Mouse (Mus musculus) intestine, embryonic 15.5 days (tissue): ENCODE measurements around the gene Pagr1a. TPM values are rescaled to one million over a fixed set of nuclear protein-coding genes. Genes with fewer than 3 reads are reported as not detected.

Source experiments
- ATAC-seq: fragments of 200-750 bp; cut with Nextera tagmentation; 2 replicates; pipeline ENCODE4 v1.8.0; 2017; ENCODE audit warnings: moderate TSS enrichment, moderate library complexity
- H3K27ac ChIP-seq: fragments of 300-500 bp; sonication (generic); 2 replicates; pipeline ENCODE4 v1.5.1; 2015; ENCODE audit warnings: mild to moderate bottlenecking, inconsistent platforms
- H3K27me3 ChIP-seq: fragments of 300-500 bp; sonication (generic); replicated peaks from 2 replicates; pipeline ENCODE4 v1.6.1; 2015; ENCODE audit warnings: inconsistent platforms
- H3K36me3 ChIP-seq: fragments of 300-500 bp; sonication (generic); 2 replicates; pipeline ENCODE4 v1.6.1; 2015; ENCODE audit warnings: inconsistent platforms
- H3K4me1 ChIP-seq: fragments of 300-500 bp; sonication (generic); replicated peaks from 2 replicates; pipeline ENCODE4 v1.6.1; 2015; ENCODE audit warnings: inconsistent platforms
- H3K4me2 ChIP-seq: fragments of 300-500 bp; sonication (generic); replicated peaks from 2 replicates; pipeline ENCODE4 v1.6.1; 2015; ENCODE audit warnings: mild to moderate bottlenecking, inconsistent platforms
- H3K4me3 ChIP-seq: fragments of 300-500 bp; sonication (generic); replicated peaks from 2 replicates; pipeline ENCODE4 v1.5.1; 2015; ENCODE audit warnings: inconsistent platforms
- H3K9ac ChIP-seq: fragments of 300-500 bp; sonication (generic); 2 replicates; pipeline ENCODE4 v1.6.1; 2015; ENCODE audit warnings: inconsistent platforms
- H3K9me3 ChIP-seq: fragments of 300-500 bp; sonication (generic); 2 replicates; pipeline ENCODE4 v1.6.1; 2016; ENCODE audit warnings: inconsistent platforms
- WGBS: fragments of 180-500 bp; shearing (Covaris S2); methylation state at CpG from one replicate; pipeline ENCODE4 v1.1.7; 2015; 5-methylcytosine and 5-hydroxymethylcytosine counted together
- polyA plus RNA-seq: library from polyadenylated mRNA; unstranded; fragments of >200 nt; fragmentation: Nextera tagmentation; extraction: Ambion mirVana; gene quantifications from 2 replicates; pipeline ENCODE4 v1.2.1, GENCODE M21; 2015

Gene Pagr1a
- polyA plus RNA-seq, 1 experiment from 2014 or later, result 48.4 TPM

DNA sequence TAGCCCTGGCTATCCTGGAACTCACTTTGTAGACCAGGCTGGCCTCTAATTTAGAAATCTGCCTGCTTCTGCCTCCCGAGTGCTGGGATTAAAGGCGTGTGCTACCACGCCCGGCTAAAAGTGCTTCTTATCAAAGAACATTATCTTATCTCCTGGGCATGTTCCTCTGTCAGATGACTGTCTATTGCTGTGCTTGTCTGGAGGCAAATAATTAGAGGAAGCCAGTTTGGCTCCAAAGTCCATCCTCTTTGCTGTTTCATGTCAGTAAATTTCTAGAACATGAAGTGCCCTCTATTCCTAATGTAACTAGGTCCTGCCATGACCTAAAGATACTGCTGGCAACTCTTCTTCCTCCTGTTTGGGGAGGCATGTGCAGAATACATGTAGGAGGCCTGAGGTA lies 35.1 kb downstream of the Pagr1a start:
- no peak overlapping the region for H3K9ac ChIP-seq
- H3K27ac ChIP-seq, result no peak overlapping the region
- no peak for ATAC-seq
- H3K4me3 ChIP-seq, result no peak overlapping the region
- WGBS, result 68% methylated on average over 4 of the region's 4 CpGs
- peaks cover 3% of the 10 kb centered on the region; the same call in 1 of the 2 replicates for H3K4me1 ChIP-seq
- peaks cover 26% of the 10 kb centered on the region for H3K36me3 ChIP-seq
- H3K27me3 ChIP-seq, result no peaks in the 10 kb centered on the region
- H3K9me3 ChIP-seq, result no peaks in the 10 kb centered on the region
- 0 out of 2 replicates have a peak overlapping the region, but pooled peaks have one; percentile 10 for H3K4me2 ChIP-seq

DNA sequence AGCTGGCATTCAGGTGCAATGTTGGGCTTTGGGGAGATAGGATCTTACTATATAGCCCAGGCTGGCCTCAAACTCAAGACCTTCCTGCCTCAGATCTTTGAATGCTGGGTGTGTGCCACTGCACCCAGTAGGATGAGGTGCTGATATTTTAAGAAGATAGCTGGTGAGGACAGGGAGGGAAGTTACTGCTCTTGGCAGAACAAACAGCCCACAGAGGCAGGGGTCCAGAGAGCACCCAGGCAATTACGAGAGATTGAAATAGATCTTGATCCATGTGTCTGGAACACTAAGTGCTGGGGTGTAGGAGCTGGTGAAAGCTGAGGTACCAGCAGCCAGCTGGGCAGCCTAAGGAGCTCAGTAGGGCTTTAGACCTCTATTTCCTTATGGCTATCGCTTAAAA lies 35.6 kb downstream of the Pagr1a start:
- Histone ChIP-seq H3K27me3 (no peaks in the 10 kb centered on the region), H3K4me2 (no peak overlapping the region), H3K9ac (no peak overlapping the region), H3K36me3 (peaks cover 26% of the 10 kb centered on the region), H3K4me3 (no peak overlapping the region), H3K27ac (no peak overlapping the region), H3K4me1 (peaks cover 3% of the 10 kb centered on the region; the same call in 1 of the 2 replicates), H3K9me3 (no peaks in the 10 kb centered on the region)
- WGBS, result 93% methylated on average over 2 of the region's 2 CpGs
- ATAC-seq, result no peak

DNA sequence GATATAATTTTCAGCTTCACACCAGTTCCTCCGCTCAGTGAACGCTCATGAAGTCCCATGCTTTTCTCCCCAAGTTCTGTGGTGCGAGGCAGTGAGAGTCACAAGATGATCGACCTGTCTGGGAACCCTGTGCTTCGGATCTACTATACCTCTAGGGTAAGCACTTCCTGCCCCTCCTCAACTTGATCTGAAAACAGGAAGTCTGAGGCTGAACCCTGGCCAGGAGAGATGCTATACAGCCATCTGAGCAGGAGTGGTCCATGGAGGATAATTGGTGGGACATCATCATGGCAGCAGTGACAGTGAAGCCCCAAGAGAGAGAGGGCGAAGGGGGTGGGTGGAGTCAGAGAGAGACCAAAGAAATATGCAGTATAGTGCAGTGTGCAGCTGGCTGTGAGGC lies 38.3 kb downstream of the Pagr1a start:
- H3K9ac ChIP-seq, result no peak overlapping the region
- H3K4me1 ChIP-seq, result peaks cover 8% of the 10 kb centered on the region
- H3K4me2 ChIP-seq, result no peak overlapping the region
- ATAC-seq, result no peak
- H3K27ac ChIP-seq, result no peak overlapping the region
- 92% methylated on average over 6 of the region's 6 CpGs for WGBS
- H3K27me3 ChIP-seq, result no peaks in the 10 kb centered on the region
- H3K36me3 ChIP-seq, result peaks cover 26% of the 10 kb centered on the region
- H3K4me3 ChIP-seq, result no peak overlapping the region
- no peaks in the 10 kb centered on the region for H3K9me3 ChIP-seq

DNA sequence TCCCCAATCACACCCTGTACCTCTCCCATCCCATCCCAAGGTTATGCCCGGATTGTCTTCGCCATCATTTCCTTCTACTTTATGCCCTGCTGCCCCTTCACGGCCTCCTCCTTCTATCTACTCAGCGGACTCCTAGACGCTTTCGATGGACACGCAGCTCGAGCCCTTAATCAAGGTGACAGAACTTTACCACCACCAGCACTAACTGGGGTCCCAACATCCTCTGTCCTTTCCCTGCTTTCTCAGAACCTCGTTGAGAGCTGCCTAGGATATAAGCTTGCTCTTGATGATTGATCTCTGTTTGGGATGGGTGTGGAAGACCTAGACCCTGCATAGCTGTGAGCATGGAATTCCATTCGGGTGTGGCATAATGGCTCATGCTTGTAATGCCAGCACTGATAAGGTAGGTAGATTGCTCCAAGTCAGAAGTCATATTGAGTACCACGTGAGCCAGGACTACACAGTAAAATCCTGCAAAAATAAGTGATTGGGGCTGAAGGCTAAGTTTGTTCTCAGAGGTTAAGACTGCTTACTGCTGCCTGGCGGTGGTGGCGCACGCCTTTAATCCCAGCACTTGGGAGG lies 40.2 kb downstream of the Pagr1a start:
- no peaks in the 10 kb centered on the region for H3K27me3 ChIP-seq
- H3K36me3 ChIP-seq, result peaks cover 26% of the 10 kb centered on the region
- H3K4me2 ChIP-seq, result peak overlapping the region; percentile 72
- H3K9ac ChIP-seq, result peak overlapping the region; percentile 89
- H3K9me3 ChIP-seq, result no peaks in the 10 kb centered on the region
- H3K27ac ChIP-seq, result peak overlapping the region; percentile 96
- WGBS, result 20% methylated on average over 14 of the region's 14 CpGs
- peak overlapping the region; percentile 73 for H3K4me3 ChIP-seq
- H3K4me1 ChIP-seq, result peaks cover 6% of the 10 kb centered on the region
- peak; percentile 67 for ATAC-seq

DNA sequence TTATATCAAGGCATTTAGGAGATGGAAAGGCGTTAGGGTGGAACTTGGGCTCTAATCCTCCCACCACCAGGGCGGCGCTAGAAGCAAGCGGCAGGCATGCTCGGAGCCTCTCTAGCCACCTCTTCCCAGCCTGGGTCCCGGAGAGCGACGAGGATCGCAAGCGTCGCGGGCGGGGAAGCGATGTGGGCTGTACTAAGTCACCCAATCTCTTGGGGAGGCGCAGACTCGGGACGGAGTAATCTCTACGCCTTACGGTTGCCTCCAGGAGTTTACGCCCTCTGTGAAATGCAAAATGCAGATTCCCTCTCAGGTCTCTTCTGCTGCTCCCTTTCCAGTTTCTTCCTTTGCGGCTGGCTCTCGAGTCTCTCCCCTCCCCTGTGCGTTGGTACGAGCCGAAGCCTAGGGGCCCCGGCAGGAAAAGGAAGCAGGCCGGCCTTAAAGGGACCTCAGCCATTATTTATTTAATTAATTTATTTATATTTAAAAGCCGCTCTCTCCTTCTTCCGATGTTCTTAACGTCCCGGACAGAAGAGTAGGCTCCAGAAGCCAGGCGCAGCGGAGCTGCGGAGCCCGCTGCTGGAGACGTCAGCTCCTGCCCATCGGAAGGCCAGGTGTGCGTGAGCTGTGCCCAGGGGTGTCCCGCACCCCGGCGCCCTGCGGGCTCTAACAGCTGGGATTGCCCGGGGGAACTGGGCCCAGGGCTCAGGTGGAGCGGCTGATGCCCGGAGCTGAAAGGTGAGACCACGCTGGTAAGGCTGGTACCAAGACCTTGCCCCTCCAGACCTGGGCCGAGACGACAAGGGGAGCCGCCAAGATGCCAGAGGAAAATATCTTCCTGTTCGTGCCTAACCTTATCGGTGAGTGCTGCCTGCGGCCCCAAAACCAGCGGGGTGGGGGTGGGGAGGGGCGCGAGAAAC lies 40.9 kb downstream of the Pagr1a start, which contains the start of gene Cdiptos:
Gene Cdiptos (minus strand): TSS at position 149 of the 917 bp plus-strand sequence.
- H3K9ac ChIP-seq, result peak within 1 kb of the TSS; percentile 89
- peak within 1 kb of the TSS; percentile 73 for H3K4me3 ChIP-seq
- under 1% methylated on average over 55 of the region's 55 CpGs for WGBS
- H3K4me1 ChIP-seq, result peaks cover 6% of the 10 kb centered on the region
- H3K9me3 ChIP-seq, result no peaks in the 10 kb centered on the region
- H3K27me3 ChIP-seq, result no peaks in the 10 kb centered on the region
- peak within 1 kb of the TSS; percentile 72 for H3K4me2 ChIP-seq
- peak; percentile 94 for ATAC-seq
- H3K27ac ChIP-seq, result peak within 1 kb of the TSS; percentile 96
- peaks cover 21% of the 10 kb centered on the region for H3K36me3 ChIP-seq

DNA sequence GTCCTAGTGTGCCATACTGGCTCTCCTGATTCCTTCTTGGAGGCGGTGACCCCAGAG lies 41.4 kb downstream of the Pagr1a start, which contains the start of gene Cdipt:
Gene Cdipt (plus strand): TSS at position 22 of the 57 bp plus-strand sequence.
- Histone ChIP-seq H3K4me1 (peaks cover 6% of the 10 kb centered on the region), H3K27me3 (no peaks in the 10 kb centered on the region), H3K9me3 (no peaks in the 10 kb centered on the region), H3K4me2 (peak within 1 kb of the TSS; percentile 72), H3K9ac (peak within 1 kb of the TSS; percentile 89), H3K4me3 (peak within 1 kb of the TSS; percentile 73), H3K27ac (peak within 1 kb of the TSS; percentile 96), H3K36me3 (peaks cover 18% of the 10 kb centered on the region)
- no peak for ATAC-seq
- 5% methylated on average over 1 of the region's 1 CpGs for WGBS

DNA sequence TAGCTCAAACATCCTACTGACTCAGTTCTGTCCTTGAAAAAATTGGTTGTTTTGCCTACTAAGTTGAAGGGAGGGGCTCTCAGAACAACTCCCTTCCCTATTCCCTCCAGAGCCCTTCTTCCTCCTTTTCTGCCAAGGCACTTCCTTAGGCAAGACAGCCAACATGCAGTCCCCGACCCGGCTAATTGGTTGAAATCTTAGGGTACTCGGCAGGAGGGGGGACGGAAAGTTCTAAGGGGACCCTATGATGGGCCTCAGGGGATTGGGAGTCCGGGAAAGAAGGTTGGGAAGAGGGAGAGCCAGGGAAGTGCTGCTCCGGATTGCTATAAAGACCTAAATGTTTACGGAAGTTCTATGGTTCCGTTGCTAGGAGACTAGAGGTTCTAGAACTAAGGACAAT lies 41.7 kb downstream of the Pagr1a start:
- peaks cover 18% of the 10 kb centered on the region for H3K36me3 ChIP-seq
- H3K4me3 ChIP-seq, result peak overlapping the region; percentile 73
- WGBS, result 14% methylated on average over 8 of the region's 8 CpGs
- H3K9ac ChIP-seq, result 0 out of 2 replicates have a peak overlapping the region, but pooled peaks have one; percentile 89
- peak overlapping the region; percentile 96; the same call in 1 of the 2 replicates for H3K27ac ChIP-seq
- H3K4me2 ChIP-seq, result peak overlapping the region; percentile 72
- ATAC-seq, result peak; percentile 21; the same call in 1 of the 2 replicates
- no peaks in the 10 kb centered on the region for H3K9me3 ChIP-seq
- H3K27me3 ChIP-seq, result no peaks in the 10 kb centered on the region
- peaks cover 6% of the 10 kb centered on the region for H3K4me1 ChIP-seq

DNA sequence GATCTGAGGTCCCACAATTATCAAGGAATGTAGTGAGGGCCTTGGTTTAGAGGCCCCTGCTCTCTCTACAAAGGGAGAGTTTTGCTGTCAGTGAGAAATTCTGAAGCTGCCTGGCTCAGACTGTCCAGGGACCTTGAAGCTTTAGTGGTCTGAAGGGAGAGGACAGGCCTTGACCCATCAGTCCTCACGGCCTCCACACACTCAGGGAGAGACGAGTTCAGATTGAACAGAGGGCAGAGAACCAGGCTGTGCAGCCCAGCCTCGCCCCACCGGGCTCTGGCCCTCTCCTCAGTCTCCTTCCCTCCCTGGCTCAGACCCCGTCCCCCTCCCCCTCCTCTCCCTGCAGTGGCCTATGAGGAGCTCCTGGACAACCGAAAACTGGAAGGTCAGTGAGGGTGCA lies 49.8 kb downstream of the Pagr1a start:
- Histone ChIP-seq H3K9ac (no peak overlapping the region), H3K36me3 (no peaks in the 10 kb centered on the region), H3K9me3 (no peaks in the 10 kb centered on the region), H3K4me2 (no peak overlapping the region), H3K4me1 (no peaks in the 10 kb centered on the region), H3K4me3 (no peak overlapping the region), H3K27ac (no peak overlapping the region), H3K27me3 (peaks cover 6% of the 10 kb centered on the region)
- no peak for ATAC-seq
- 63% methylated on average over 6 of the region's 6 CpGs for WGBS

DNA sequence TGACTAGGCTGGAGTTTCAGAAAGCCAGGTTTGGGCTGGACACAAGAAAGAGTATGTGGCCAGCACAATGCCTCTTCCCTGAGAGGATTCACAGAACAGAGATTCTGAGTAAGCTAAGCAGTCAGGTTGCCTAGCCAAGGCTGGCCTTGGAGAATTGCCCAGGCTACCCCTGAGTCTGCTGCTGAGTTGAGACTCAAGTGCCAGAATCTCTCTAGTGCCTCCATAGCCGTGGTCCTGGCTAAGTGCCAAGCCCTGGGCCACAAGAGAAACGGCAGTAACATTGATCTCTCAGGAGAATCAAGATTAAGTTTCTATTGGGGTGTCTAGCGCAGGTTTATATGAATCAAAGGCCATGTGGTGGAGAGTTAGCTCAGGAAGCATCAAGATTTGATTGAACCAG lies 51.6 kb downstream of the Pagr1a start:
- Histone ChIP-seq H3K4me3 (no peak overlapping the region), H3K4me1 (no peaks in the 10 kb centered on the region), H3K4me2 (no peak overlapping the region), H3K9me3 (no peaks in the 10 kb centered on the region), H3K36me3 (no peaks in the 10 kb centered on the region), H3K27ac (no peak overlapping the region), H3K9ac (no peak overlapping the region), H3K27me3 (peaks cover 6% of the 10 kb centered on the region)
- no peak for ATAC-seq
- WGBS, result 51% methylated on average over 3 of the region's 3 CpGs

Other genes starting within 250 kb of the Pagr1a start
- gene Ypel3, start 240.4 kb downstream of the Pagr1a start, polyA plus RNA-seq, result 66.9 and 71.2 TPM in 2 replicates
- gene Tbx6, start 235.9 kb downstream of the Pagr1a start, polyA plus RNA-seq, result 0.34 and 0.43 TPM in 2 replicates
- gene Ppp4c, start 224.9 kb downstream of the Pagr1a start, polyA plus RNA-seq, result 248 and 256 TPM in 2 replicates
- 1.2 and 1.5 TPM in 2 replicates for gene Fam57b, start 219.7 kb downstream of the Pagr1a start, polyA plus RNA-seq
- not detected in 2 replicates for gene 4930451I11Rik, start 185.7 kb downstream of the Pagr1a start, polyA plus RNA-seq
- 0.75 and 1.0 TPM in 2 replicates for gene Doc2a, start 169.9 kb downstream of the Pagr1a start, polyA plus RNA-seq
- gene Hirip3, start 155.4 kb downstream of the Pagr1a start, polyA plus RNA-seq, result 23.2 and 25.1 TPM in 2 replicates
- 59.1 and 65.9 TPM in 2 replicates for gene Ino80e, start 155.0 kb downstream of the Pagr1a start, polyA plus RNA-seq
- 30.8 and 31.9 TPM in 2 replicates for gene Taok2, start 132.6 kb downstream of the Pagr1a start, polyA plus RNA-seq
- gene Tmem219, start 94.4 kb downstream of the Pagr1a start, polyA plus RNA-seq, result 27.8 and 33.3 TPM in 2 replicates
- gene Kctd13, start 88.5 kb downstream of the Pagr1a start, polyA plus RNA-seq, result 13.6 and 13.9 TPM in 2 replicates
- gene Asphd1, start 67.8 kb downstream of the Pagr1a start, polyA plus RNA-seq, result 0.32 and 0.46 TPM in 2 replicates
- gene Sez6l2, start 66.8 kb downstream of the Pagr1a start, polyA plus RNA-seq, result 2.4 and 2.9 TPM in 2 replicates
- 123 and 136 TPM in 2 replicates for gene Cdipt, start 41.4 kb downstream of the Pagr1a start, polyA plus RNA-seq
- 0.98 and 2.3 TPM in 2 replicates for gene Cdiptos, start 41.3 kb downstream of the Pagr1a start, polyA plus RNA-seq
- gene Mvp, start 2.7 kb downstream of the Pagr1a start, polyA plus RNA-seq, result 58.3 and 59.2 TPM in 2 replicates
- 0.43 and 1.5 TPM in 2 replicates for gene Pagr1b, start 868 bp downstream of the Pagr1a start, polyA plus RNA-seq
- 41.5 and 51.1 TPM in 2 replicates for gene Gm42742, start 3.7 kb upstream of the Pagr1a start, polyA plus RNA-seq
- gene Prrt2, start 3.9 kb upstream of the Pagr1a start, polyA plus RNA-seq, result 4.3 and 5.0 TPM in 2 replicates
- gene Maz, start 9.7 kb upstream of the Pagr1a start, polyA plus RNA-seq, result 66.6 and 68.8 TPM in 2 replicates
- 101 and 107 TPM in 2 replicates for gene Kif22, start 25.1 kb upstream of the Pagr1a start, polyA plus RNA-seq
- gene Zg16, start 70.0 kb upstream of the Pagr1a start, polyA plus RNA-seq, result 7.6 and 28.5 TPM in 2 replicates
- gene AI467606, start 74.0 kb upstream of the Pagr1a start, polyA plus RNA-seq, result 4.4 TPM in 2 replicates
- 5.3 and 6.1 TPM in 2 replicates for gene Qprt, start 104.9 kb upstream of the Pagr1a start, polyA plus RNA-seq
- 0.18 and 0.36 TPM in 2 replicates for gene Spn, start 120.5 kb upstream of the Pagr1a start, polyA plus RNA-seq
- 43.4 and 46.7 TPM in 2 replicates for gene Cd2bp2, start 178.7 kb upstream of the Pagr1a start, polyA plus RNA-seq
- 23.2 and 23.6 TPM in 2 replicates for gene Tbc1d10b, start 191.1 kb upstream of the Pagr1a start, polyA plus RNA-seq
- gene Mylpf, start 191.5 kb upstream of the Pagr1a start, polyA plus RNA-seq, result 15.4 and 21.1 TPM in 2 replicates
- gene Zfp553, start 215.7 kb upstream of the Pagr1a start, polyA plus RNA-seq, result 24.7 and 27.5 TPM in 2 replicates
- 13.8 and 16.0 TPM in 2 replicates for gene Sept1, start 215.8 kb upstream of the Pagr1a start, polyA plus RNA-seq
- 41.0 and 44.5 TPM in 2 replicates for gene Zfp771, start 226.9 kb upstream of the Pagr1a start, polyA plus RNA-seq
- 216 and 219 TPM in 2 replicates for gene Dctpp1, start 243.4 kb upstream of the Pagr1a start, polyA plus RNA-seq